Mouse (Mus musculus): Measurements from ENCODE around the gene Hivep2.

GRCm38 (mm10) chr10:14044783-14045392 is 79.0 kb downstream of the Hivep2 start:
- no peak for TF ChIP-seq POLR2A (IDR thresholded peaks at IDR 0.05; ENCODE audit: borderline replicate concordance, control insufficient read depth, low read depth, low read length)
- TF ChIP-seq CTCF (IDR thresholded peaks at IDR 0.05; ENCODE audit: control insufficient read depth, insufficient read depth, low read length) = no peak
